24 mouse cellular contexts compared by ENCODE assay signal in the genomic region with DNA sequence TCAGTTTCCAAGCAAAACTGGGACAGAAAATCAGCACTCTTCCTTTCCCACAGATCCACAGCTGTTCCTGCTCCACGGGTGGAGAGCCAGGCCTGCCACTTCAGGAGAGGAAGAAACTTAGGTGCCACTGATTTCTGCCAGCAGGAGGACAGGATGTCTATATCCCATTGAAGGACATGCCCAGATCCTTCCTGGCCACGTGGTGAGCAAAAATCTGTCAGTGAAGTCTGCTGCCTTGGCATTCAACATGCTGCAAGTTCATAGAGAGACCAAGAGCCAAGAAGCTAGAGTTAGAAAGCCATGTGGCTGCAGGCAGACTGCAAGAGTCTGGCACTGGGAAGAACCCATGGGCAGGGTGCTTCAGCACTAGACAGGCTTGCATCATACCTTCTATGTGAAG. TPM values are rescaled to one million over a fixed set of nuclear protein-coding genes. Genes with fewer than 3 reads are reported as not detected.
DNase-seq lines count a peak whose midpoint lies in the region; ATAC-seq and TF ChIP-seq lines count a peak whose summit lies in the region.
"Had no signal": no experiment of that assay in that cellular context is flagged by ENCODE, and none has a peak within 500 bp of the region (broad histone marks: within the 10 kb centered on the region; RNA-seq: fewer than 3 reads in every experiment).

No protein-coding gene starts in this region.

- 19% methylated on average over 2 of the region's 2 CpGs for WGBS in lung, postnatal 0 days
- 27% methylated on average over 2 of the region's 2 CpGs for WGBS in lung, adult 2 months
- 6% methylated on average over 2 of the region's 2 CpGs for WGBS in cerebellum, adult 2 months

- TF ChIP-seq CTCF in lung, postnatal 0 days (IDR thresholded peaks at IDR 0.05) = no peak
- TF ChIP-seq CTCF in lung, adult 2 months (IDR thresholded peaks at IDR 0.05; ENCODE audit: insufficient read depth, low read length) = no peak
- peak; percentile 19; the same call in 1 of the 2 replicates for TF ChIP-seq CTCF in cerebellum, adult 2 months (IDR thresholded peaks at IDR 0.05; ENCODE audit: borderline replicate concordance, insufficient read depth, low read depth, low read length)

- H3K27ac ChIP-seq in lung, postnatal 0 days (ENCODE audit: low read length) = no peak overlapping the region
- H3K27ac ChIP-seq in cerebellum, adult 2 months (ENCODE audit: insufficient read depth, low read length) = no peak overlapping the region
- H3K27ac ChIP-seq: forebrain, embryonic 10.5 days; hindbrain, embryonic 10.5 days; limb, embryonic 13.5 days; liver, embryonic 13.5 days had no signal

- no peaks in the 10 kb centered on the region for H3K27me3 ChIP-seq in lung, postnatal 0 days (replicated peaks; ENCODE audit: insufficient read depth, low read length)
- H3K27me3 ChIP-seq in cerebellum, adult 2 months (ENCODE audit: control insufficient read depth, insufficient read depth, low read length) = no peaks in the 10 kb centered on the region
- H3K27me3 ChIP-seq: limb, embryonic 13.5 days; liver, embryonic 13.5 days had no signal

- no peak for TF ChIP-seq POLR2A in lung, adult 2 months (IDR thresholded peaks at IDR 0.05; ENCODE audit: borderline replicate concordance, extremely low read depth, low read depth, low read length)
- no peak for TF ChIP-seq POLR2A in cerebellum, adult 2 months (IDR thresholded peaks at IDR 0.05; ENCODE audit: borderline replicate concordance, insufficient read depth, low read length)

- H3K9ac ChIP-seq in lung, postnatal 0 days (replicated peaks; ENCODE audit: low read depth) = no peak overlapping the region
- H3K9ac ChIP-seq: limb, embryonic 13.5 days; liver, embryonic 13.5 days had no signal

- no peak for TF ChIP-seq EP300 in lung, postnatal 0 days (IDR thresholded peaks at IDR 0.05)

- no peaks in the 10 kb centered on the region for H3K9me3 ChIP-seq in lung, postnatal 0 days (ENCODE audit: low read length)
- H3K9me3 ChIP-seq: forebrain, embryonic 10.5 days; hindbrain, embryonic 10.5 days; limb, embryonic 13.5 days; liver, embryonic 13.5 days had no signal

- no peaks in the 10 kb centered on the region for H3K4me1 ChIP-seq in lung, postnatal 0 days (ENCODE audit: insufficient read depth, low read depth, low read length)
- H3K4me1 ChIP-seq in lung, adult 2 months (ENCODE audit: control insufficient read depth, insufficient read depth, low read length) = no peaks in the 10 kb centered on the region
- H3K4me1 ChIP-seq in cerebellum, adult 2 months (ENCODE audit: control insufficient read depth, insufficient read depth, low read length) = peaks cover 16% of the 10 kb centered on the region; the same call in 1 of the 2 replicates
- H3K4me1 ChIP-seq: hindbrain, embryonic 10.5 days; limb, embryonic 13.5 days; liver, embryonic 13.5 days had no signal

- peak; percentile 41; the same call in 1 of the 2 replicates for ATAC-seq in lung, postnatal 0 days

- no peak overlapping the region for H3K4me2 ChIP-seq in lung, postnatal 0 days (replicated peaks; ENCODE audit: low read depth, low read length)
- H3K4me2 ChIP-seq: limb, embryonic 13.5 days; liver, embryonic 13.5 days had no signal

- H3K36me3 ChIP-seq in lung, postnatal 0 days (ENCODE audit: insufficient read depth, low read length) = no peaks in the 10 kb centered on the region
- H3K36me3 ChIP-seq: forebrain, embryonic 10.5 days; hindbrain, embryonic 10.5 days; limb, embryonic 13.5 days; liver, embryonic 13.5 days had no signal

- peak; percentile 8 for DNase-seq in lung, postnatal 0 days (ENCODE audit: low spot score)
- DNase-seq in lung, adult 2 months = no peak
- peak; percentile 61 for DNase-seq in cerebellum, adult 11 months
- peak; percentile 82 to 90 for DNase-seq in cerebellum, adult 2 months
- peak; percentile 79 to 85 for DNase-seq in cerebellum, postnatal 36 days
- no peak for DNase-seq in gastrocnemius, postnatal 25 days
- DNase-seq in ovary, postnatal 10 days (ENCODE audit: low spot score) = no peak
- DNase-seq: adrenal gland, adult 8-10 months; gastrocnemius, postnatal 14 days; kidney, adult 9 months; kidney, postnatal 25 days; liver, embryonic 13.5 days; thymus, postnatal 25 days had no signal

- H3K4me3 ChIP-seq in lung, postnatal 0 days (ENCODE audit: low read depth, low read length) = no peak overlapping the region
- no peak overlapping the region for H3K4me3 ChIP-seq in lung, adult 2 months (replicated peaks; ENCODE audit: extremely low read depth, low read depth, low read length)
- H3K4me3 ChIP-seq in cerebellum, adult 2 months (replicated peaks; ENCODE audit: insufficient read depth, low read depth, low read length) = no peak overlapping the region
- H3K4me3 ChIP-seq: forebrain, embryonic 10.5 days; hindbrain, embryonic 10.5 days; limb, embryonic 13.5 days; liver, embryonic 13.5 days had no signal

RNA-seq across cellular contexts. Expression of gene 9630041A04Rik, which starts 21.7 kb away (rescaled TPM):
- polyA plus RNA-seq in lung, postnatal 0 days (2015; fragmentation: Nextera tagmentation; extraction: Ambion mirVana) = not detected in 2 replicates
- polyA plus RNA-seq in lung, adult 2 months (2012; rRNA removed) = not detected in 2 replicates
- not detected in 2 replicates for polyA plus RNA-seq in cerebellum, adult 2 months (2012; rRNA removed)
- not detected for total RNA-seq in gastrocnemius, postnatal 25 days (2021)
- total RNA-seq: adrenal gland, adult 8-10 months; gastrocnemius, postnatal 14 days; heart, adult 8-10 months; left cerebral cortex, postnatal 10 days; megakaryocyte-erythroid progenitor cell, adult 5-6 weeks; monocyte, adult 5-6 weeks had no signal
- polyA plus RNA-seq: forebrain, embryonic 10.5 days; heart, postnatal 0 days; limb, embryonic 13.5 days; liver, embryonic 13.5 days; lung, embryonic 16.5 days; neural tube, embryonic 11.5 days; small intestine, adult 2 months had no signal

Comparison
In these comparisons a context has a peak if more than half of its experiments do, and no peak if none do; other contexts are left out.
1. DNase-seq: peak in lung, postnatal 0 days (single experiment), cerebellum, adult 11 months (single experiment), cerebellum, adult 2 months (2 of 2) and cerebellum, postnatal 36 days (2 of 2); none in lung, adult 2 months (single experiment), gastrocnemius, postnatal 25 days (single experiment) and ovary, postnatal 10 days (single experiment).